Mouse (Mus musculus) hematopoietic stem cell, adult 5-6 weeks (primary cell): ENCODE measurements around the gene Tmem41a. TPM values are rescaled to one million over a fixed set of nuclear protein-coding genes. Genes with fewer than 3 reads are reported as not detected.
"Not testable (repeated sequence)": the region's sequence is repeated elsewhere in the genome, so short reads cannot be mapped to it uniquely, and the experiment has no call there.

ENCODE experiments used
- ATAC-seq, 2 experiments: fragments of 125-278 bp in 1 of 2; replicated peaks in 1 of 2; 2 replicates each; pipeline ENCODE4 v1.8.0; 2016 to 2017; ENCODE audit warnings: inconsistent platforms in 2 of 2, mild to moderate bottlenecking in 2 of 2, moderate number of reproducible peaks in 2 of 2, low read depth in 1 of 2, moderate TSS enrichment in 1 of 2; ENCODE audit not compliant: low FRiP score in 2 of 2, poor library complexity in 2 of 2, severe bottlenecking in 2 of 2, insufficient read depth in 1 of 2, low TSS enrichment in 1 of 2
- total RNA-seq: library from RNA; stranded (forward); fragments of 172-1452, 232-1000 nt; gene quantifications from 2 replicates; pipeline ENCODE4 v1.2.3, GENCODE M21; 2017

Gene Tmem41a
- total RNA-seq, 1 experiment from 2014 or later, result 13.3 TPM

- peak; percentile 80 to 92 for ATAC-seq
These were observed 34.0 kb downstream of the Tmem41a start for GRCm38 (mm10) chr16:21913347-21913746.

- not testable (repeated sequence) for ATAC-seq
These were observed 38.4 kb downstream of the Tmem41a start for GRCm38 (mm10) chr16:21908906-21909305.

GRCm38 (mm10) chr16:21906902-21907301, 40.5 kb downstream of the Tmem41a start:
- no peak for ATAC-seq

GRCm38 (mm10) chr16:21905996-21906395, 41.4 kb downstream of the Tmem41a start:
- no peak for ATAC-seq

- no peak for ATAC-seq
These were observed 42.7 kb downstream of the Tmem41a start for GRCm38 (mm10) chr16:21904636-21905035.

- no peak for ATAC-seq
These were observed 46.1 kb downstream of the Tmem41a start for GRCm38 (mm10) chr16:21901286-21901685.

- no peak for ATAC-seq
These were observed 53.5 kb downstream of the Tmem41a start for GRCm38 (mm10) chr16:21893890-21894289.

GRCm38 (mm10) chr16:21887601-21888000, 59.8 kb downstream of the Tmem41a start:
- ATAC-seq, result no peak

Other genes with a start within 250 kb of the Tmem41a start
- 5.8 and 7.1 TPM in 2 replicates for gene Ehhadh, start 159.7 kb downstream of the Tmem41a start, total RNA-seq
- gene Map3k13, start 153.2 kb downstream of the Tmem41a start, total RNA-seq, result not detected in 2 replicates
- 0.10 and 0.13 TPM in 2 replicates for gene Liph, start 48.1 kb upstream of the Tmem41a start, total RNA-seq
- 46.2 and 56.0 TPM in 2 replicates for gene Senp2, start 61.9 kb upstream of the Tmem41a start, total RNA-seq
- gene Igf2bp2, start 215.7 kb upstream of the Tmem41a start, total RNA-seq, result 1.8 and 2.8 TPM in 2 replicates